Mouse (Mus musculus) embryonic facial prominence, embryonic 13.5 days (tissue): ENCODE measurements at regions not wholly inside any gene's neighbourhood (a gene's known extent, or its start where the extent isn't known, plus 50 kb on each side); places are given as distances from the start of the nearest gene placed in this dataset.

Experiments used
- ATAC-seq: fragments of 200-750 bp; cut with Nextera tagmentation; 2 replicates; pipeline ENCODE4 v1.8.0; 2017; ENCODE audit warnings: low read depth; ENCODE audit not compliant: insufficient number of reproducible peaks, insufficient read depth, low FRiP score, low TSS enrichment
- H3K27ac ChIP-seq: fragments of 300-500 bp; sonication (generic); 2 replicates; pipeline ENCODE4 v1.5.1; 2015; ENCODE audit warnings: moderate library complexity, mild to moderate bottlenecking, inconsistent platforms
- H3K27me3 ChIP-seq: fragments of 300-500 bp; sonication (generic); 2 replicates; pipeline ENCODE4 v1.6.1; 2015; ENCODE audit warnings: mild to moderate bottlenecking, inconsistent platforms
- H3K36me3 ChIP-seq: fragments of 300-500 bp; sonication (generic); 2 replicates; pipeline ENCODE4 v1.6.1; 2015; ENCODE audit warnings: mild to moderate bottlenecking, inconsistent platforms
- H3K4me1 ChIP-seq: fragments of 300-500 bp; sonication (generic); 2 replicates; pipeline ENCODE4 v1.6.1; 2015; ENCODE audit warnings: inconsistent platforms
- H3K4me2 ChIP-seq: fragments of 300-500 bp; sonication (generic); 2 replicates; pipeline ENCODE4 v1.6.1; 2015; ENCODE audit warnings: moderate library complexity, mild to moderate bottlenecking, inconsistent platforms
- H3K4me3 ChIP-seq: fragments of 300-500 bp; sonication (generic); 2 replicates; pipeline ENCODE4 v1.5.1; 2015; ENCODE audit warnings: mild to moderate bottlenecking, inconsistent platforms
- H3K9ac ChIP-seq: fragments of 300-500 bp; sonication (generic); 2 replicates; pipeline ENCODE4 v1.6.1; 2015; ENCODE audit warnings: mild to moderate bottlenecking, inconsistent platforms
- H3K9me3 ChIP-seq: fragments of 300-500 bp; sonication (generic); 2 replicates; pipeline ENCODE4 v1.6.1; 2016; ENCODE audit warnings: inconsistent platforms
- WGBS: fragments of 180-500 bp; shearing (Covaris S2); methylation state at CpG from one replicate; pipeline ENCODE4 v1.1.7; 2015; ENCODE audit warnings: mixed read lengths; 5-methylcytosine and 5-hydroxymethylcytosine counted together

- Histone ChIP-seq H3K9me3 (no peaks in the 10 kb centered on the region), H3K36me3 (no peaks in the 10 kb centered on the region), H3K27me3 (no peaks in the 10 kb centered on the region), H3K4me1 (0 out of 2 replicates have a peak, but pooled peaks cover 4% of the 10 kb centered on the region), H3K4me2 (no peak overlapping the region), H3K27ac (no peak overlapping the region), H3K9ac (no peak overlapping the region), H3K4me3 (no peak overlapping the region)
- 48% methylated on average over 12 of the region's 12 CpGs for WGBS
- no peak for ATAC-seq
These were observed 289.0 kb upstream of the Tbx3 start for GRCm38 (mm10) chr5:119381495-119381894.

GRCm38 (mm10) chr5:119385506-119385905 is 285.0 kb upstream of the Tbx3 start:
- WGBS: 90% methylated on average over 10 of the region's 10 CpGs
- no peaks in the 10 kb centered on the region for H3K36me3 ChIP-seq
- no peak overlapping the region for H3K4me2 ChIP-seq

GRCm38 (mm10) chr5:119386821-119387220 is 283.6 kb upstream of the Tbx3 start:
- Histone ChIP-seq H3K36me3 (no peaks in the 10 kb centered on the region), H3K4me3 (no peak overlapping the region), H3K27ac (no peak overlapping the region), H3K9me3 (no peaks in the 10 kb centered on the region), H3K4me2 (no peak overlapping the region), H3K4me1 (peaks cover 22% of the 10 kb centered on the region), H3K9ac (no peak overlapping the region), H3K27me3 (no peaks in the 10 kb centered on the region)
- WGBS: 68% methylated on average over 8 of the region's 8 CpGs
- ATAC-seq: no peak

More at GRCm38 (mm10) chr5:119385506-119385905, 285.0 kb upstream of the Tbx3 start:
- H3K9me3 ChIP-seq: no peaks in the 10 kb centered on the region
- ATAC-seq: no peak
- no peak overlapping the region for H3K9ac ChIP-seq
- H3K27ac ChIP-seq: no peak overlapping the region
- no peak overlapping the region for H3K4me3 ChIP-seq
- peaks cover 24% of the 10 kb centered on the region for H3K4me1 ChIP-seq
- no peaks in the 10 kb centered on the region for H3K27me3 ChIP-seq

- H3K27ac ChIP-seq: no peak overlapping the region
- no peaks in the 10 kb centered on the region for H3K9me3 ChIP-seq
- H3K4me3 ChIP-seq: no peak overlapping the region
- no peak overlapping the region for H3K9ac ChIP-seq
- no peak overlapping the region for H3K4me2 ChIP-seq
- no peaks in the 10 kb centered on the region for H3K27me3 ChIP-seq
- H3K36me3 ChIP-seq: no peaks in the 10 kb centered on the region
- WGBS: 52% methylated on average over 2 of the region's 2 CpGs
- H3K4me1 ChIP-seq: peaks cover 22% of the 10 kb centered on the region
- no peak for ATAC-seq
These were observed 283.2 kb upstream of the Tbx3 start for GRCm38 (mm10) chr5:119387261-119387660.

GRCm38 (mm10) chr5:119388841-119389240 is 281.6 kb upstream of the Tbx3 start:
- 48% methylated on average over 5 of the region's 5 CpGs for WGBS
- H3K4me3 ChIP-seq: no peak overlapping the region
- no peaks in the 10 kb centered on the region for H3K9me3 ChIP-seq
- peaks cover 29% of the 10 kb centered on the region for H3K4me1 ChIP-seq
- no peaks in the 10 kb centered on the region for H3K36me3 ChIP-seq
- no peak overlapping the region for H3K4me2 ChIP-seq
- H3K27ac ChIP-seq: peak overlapping the region; percentile 85
- no peaks in the 10 kb centered on the region for H3K27me3 ChIP-seq
- H3K9ac ChIP-seq: no peak overlapping the region
- ATAC-seq: no peak

- H3K9me3 ChIP-seq: no peaks in the 10 kb centered on the region
- H3K4me3 ChIP-seq: no peak overlapping the region
- H3K4me1 ChIP-seq: peaks cover 29% of the 10 kb centered on the region
- no peak overlapping the region for H3K9ac ChIP-seq
- no peak overlapping the region for H3K4me2 ChIP-seq
- ATAC-seq: no peak
- no peaks in the 10 kb centered on the region for H3K36me3 ChIP-seq
- 60% methylated on average over 9 of the region's 9 CpGs for WGBS
- no peaks in the 10 kb centered on the region for H3K27me3 ChIP-seq
- peak overlapping the region; percentile 85 for H3K27ac ChIP-seq
These were observed 281.1 kb upstream of the Tbx3 start for GRCm38 (mm10) chr5:119389384-119389783.

- H3K4me1 ChIP-seq: peaks cover 29% of the 10 kb centered on the region
- no peak overlapping the region for H3K9ac ChIP-seq
- no peak for ATAC-seq
- H3K27ac ChIP-seq: peak overlapping the region; percentile 85; the same call in 1 of the 2 replicates
- no peak overlapping the region for H3K4me3 ChIP-seq
- no peak overlapping the region for H3K4me2 ChIP-seq
- WGBS: 57% methylated on average over 7 of the region's 7 CpGs
- H3K9me3 ChIP-seq: no peaks in the 10 kb centered on the region
- no peaks in the 10 kb centered on the region for H3K27me3 ChIP-seq
- no peaks in the 10 kb centered on the region for H3K36me3 ChIP-seq
These were observed 280.6 kb upstream of the Tbx3 start for GRCm38 (mm10) chr5:119389857-119390256.

- Histone ChIP-seq H3K4me3 (no peak overlapping the region), H3K9me3 (no peaks in the 10 kb centered on the region), H3K4me1 (peaks cover 25% of the 10 kb centered on the region), H3K4me2 (no peak overlapping the region), H3K27me3 (no peaks in the 10 kb centered on the region), H3K27ac (no peak overlapping the region), H3K36me3 (no peaks in the 10 kb centered on the region), H3K9ac (no peak overlapping the region)
- WGBS: 92% methylated on average over 5 of the region's 5 CpGs
- ATAC-seq: no peak
These were observed 272.0 kb upstream of the Tbx3 start for GRCm38 (mm10) chr5:119398475-119398874.

- WGBS: 5% methylated on average over 6 of the region's 6 CpGs
- Histone ChIP-seq H3K27me3 (no peaks in the 10 kb centered on the region), H3K36me3 (no peaks in the 10 kb centered on the region), H3K4me1 (peaks cover 25% of the 10 kb centered on the region), H3K9me3 (no peaks in the 10 kb centered on the region), H3K4me3 (no peak overlapping the region), H3K27ac (peak overlapping the region; percentile 80), H3K4me2 (peak overlapping the region; percentile 14; the same call in 1 of the 2 replicates), H3K9ac (no peak overlapping the region)
- ATAC-seq: no peak
These were observed 270.1 kb upstream of the Tbx3 start for GRCm38 (mm10) chr5:119400223-119400935.

- no peak overlapping the region for H3K4me3 ChIP-seq
- no peaks in the 10 kb centered on the region for H3K36me3 ChIP-seq
- no peak for ATAC-seq
- H3K27ac ChIP-seq: no peak overlapping the region
- H3K9me3 ChIP-seq: no peaks in the 10 kb centered on the region
- H3K27me3 ChIP-seq: peaks cover 8% of the 10 kb centered on the region; the same call in 1 of the 2 replicates
- 72% methylated on average over 8 of the region's 8 CpGs for WGBS
- peaks cover 25% of the 10 kb centered on the region for H3K4me1 ChIP-seq
- no peak overlapping the region for H3K4me2 ChIP-seq
- no peak overlapping the region for H3K9ac ChIP-seq
These were observed 268.6 kb upstream of the Tbx3 start for GRCm38 (mm10) chr5:119401915-119402314.

GRCm38 (mm10) chr5:119402651-119403050 is 267.8 kb upstream of the Tbx3 start:
- peaks cover 30% of the 10 kb centered on the region for H3K4me1 ChIP-seq
- no peak overlapping the region for H3K27ac ChIP-seq
- H3K4me3 ChIP-seq: no peak overlapping the region
- no peak overlapping the region for H3K9ac ChIP-seq
- no peaks in the 10 kb centered on the region for H3K36me3 ChIP-seq
- no peak for ATAC-seq
- no peak overlapping the region for H3K4me2 ChIP-seq
- 72% methylated on average over 17 of the region's 17 CpGs for WGBS
- H3K27me3 ChIP-seq: peaks cover 9% of the 10 kb centered on the region; the same call in 1 of the 2 replicates
- H3K9me3 ChIP-seq: no peaks in the 10 kb centered on the region

- Histone ChIP-seq H3K9ac (peak overlapping the region; percentile 46; the same call in 1 of the 2 replicates), H3K27me3 (peaks cover 26% of the 10 kb centered on the region), H3K4me1 (peaks cover 29% of the 10 kb centered on the region), H3K27ac (no peak overlapping the region), H3K4me2 (peak overlapping the region; percentile 20), H3K9me3 (no peaks in the 10 kb centered on the region), H3K4me3 (no peak overlapping the region), H3K36me3 (no peaks in the 10 kb centered on the region)
- ATAC-seq: no peak
- WGBS: 14% methylated on average over 11 of the region's 11 CpGs
These were observed 259.5 kb upstream of the Tbx3 start for GRCm38 (mm10) chr5:119410966-119411365.
